ENCODE assay signal across 8 mouse cellular contexts in the genomic region with DNA sequence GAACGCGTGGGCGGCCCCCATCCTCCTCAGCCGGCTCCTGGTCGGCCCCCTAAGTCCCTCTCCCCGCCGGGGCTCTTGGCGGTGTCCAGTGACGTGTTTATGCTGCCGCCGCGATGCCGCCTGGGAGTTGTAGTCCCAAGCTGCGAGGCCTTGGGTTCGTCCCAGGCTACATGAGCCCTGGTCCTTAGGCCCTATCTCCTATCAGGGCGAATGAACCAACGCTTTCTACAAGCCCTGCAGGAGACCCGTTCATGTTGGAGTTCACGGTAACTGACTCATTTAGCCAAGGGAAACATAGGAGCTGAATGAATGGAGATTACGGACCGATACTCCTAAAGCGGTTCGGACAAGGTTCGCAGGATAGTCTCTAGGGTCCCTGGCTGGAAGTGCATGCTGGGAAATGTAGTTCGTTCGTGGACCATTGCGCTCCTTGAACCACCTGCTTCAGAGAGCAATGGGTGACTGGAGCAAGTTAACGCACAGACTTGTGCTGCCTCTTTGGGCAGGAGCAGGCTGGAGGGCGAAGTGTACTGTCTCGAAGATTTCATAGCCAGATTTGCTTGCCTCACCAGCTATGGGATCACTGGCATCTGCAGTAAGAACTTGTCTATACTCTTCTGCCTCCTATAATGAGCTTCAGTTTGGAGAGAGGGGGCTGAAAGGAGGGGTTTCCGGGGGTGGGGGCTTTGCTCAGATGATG. TPM values are rescaled to one million over a fixed set of nuclear protein-coding genes. Genes with fewer than 3 reads are reported as not detected.
A peak's percentile ranks its signal among the peaks of the same experiment; 100 is the strongest.
DNase-seq lines count a peak whose midpoint lies in the region; ATAC-seq lines count a peak whose summit lies in the region.

A gene (minus strand): TSS at position 77 of the 700 bp plus-strand sequence.

- peak within 1 kb of the TSS; percentile 87 for H3K27ac ChIP-seq in hindbrain, embryonic 14.5 days

- ATAC-seq in hindbrain, embryonic 14.5 days (ENCODE audit: low FRiP score) = peak; percentile 97

- peaks cover 15% of the 10 kb centered on the region for H3K36me3 ChIP-seq in hindbrain, embryonic 14.5 days (replicated peaks; ENCODE audit: control insufficient read depth, insufficient read depth)

- WGBS in hindbrain, embryonic 14.5 days = 1% methylated on average over 30 of the region's 31 CpGs

- H3K4me1 ChIP-seq in hindbrain, embryonic 14.5 days (replicated peaks; ENCODE audit: control insufficient read depth, insufficient read depth, low read length) = peaks cover 23% of the 10 kb centered on the region

- no peaks in the 10 kb centered on the region for H3K27me3 ChIP-seq in hindbrain, embryonic 14.5 days (ENCODE audit: control insufficient read depth, insufficient read depth, low read length)

- peak within 1 kb of the TSS; percentile 93 for H3K4me3 ChIP-seq in hindbrain, embryonic 14.5 days (replicated peaks; ENCODE audit: low read length)

- DNase-seq in R1 (ENCODE audit: low read depth, low spot score) = peak; percentile 98
- DNase-seq in cerebellum, postnatal 25 days = peak; percentile 96 to 99
- DNase-seq in frontal cortex, postnatal 25 days (ENCODE audit: low spot score in 2 of 2) = peak; percentile 92 to 93
- DNase-seq in hindbrain, embryonic 14.5 days (ENCODE audit: low spot score) = peak; percentile 95
- DNase-seq in layer of hippocampus, postnatal 36 days = peak; percentile 96 to 97
- peak; percentile 96 for DNase-seq in lung, postnatal 36 days
- DNase-seq in retina, postnatal 1 day = peak; percentile 97
- peak; percentile 86 to 93 for DNase-seq in urinary bladder, adult 18-20 months (ENCODE audit: low spot score in 2 of 2)

- no peaks in the 10 kb centered on the region for H3K9me3 ChIP-seq in hindbrain, embryonic 14.5 days (ENCODE audit: control insufficient read depth, low read length)

- peak within 1 kb of the TSS; percentile 95 for H3K9ac ChIP-seq in hindbrain, embryonic 14.5 days

- peak within 1 kb of the TSS; percentile 86 for H3K4me2 ChIP-seq in hindbrain, embryonic 14.5 days (replicated peaks)

RNA-seq across cellular contexts. Expression of the gene that starts here (rescaled TPM):
- polyA plus RNA-seq in hindbrain, embryonic 14.5 days (2014; fragmentation: Nextera tagmentation; extraction: Ambion mirVana) = 23.5 and 27.2 TPM in 2 replicates
- total RNA-seq in layer of hippocampus, postnatal 36 days (2021) = 100 to 1,000 TPM; 177 to 185 TPM

Comparison
In these comparisons a context has a peak if more than half of its experiments do, and no peak if none do; other contexts are left out.
1. Peak in every context shown above with its lines: DNase-seq, ATAC-seq, H3K4me3 ChIP-seq and H3K27ac ChIP-seq.